Mouse (Mus musculus) liver, embryonic 14.5 days (tissue): Measurements from ENCODE around the gene Daxx. TPM values are rescaled to one million over a fixed set of nuclear protein-coding genes. Genes with fewer than 3 reads are reported as not detected.

Experiments used
- ATAC-seq: fragments of 200-750 bp; cut with Nextera tagmentation; 2 replicates; pipeline ENCODE4 v1.8.0; 2017; ENCODE audit warnings: moderate number of reproducible peaks, mild to moderate bottlenecking, moderate library complexity; ENCODE audit not compliant: insufficient read depth
- DNase-seq, 3 experiments: peaks; one replicate each; pipeline ENCODE4 v3.0.0-alpha.2; 2012 to 2013; ENCODE audit warnings: low read depth in 3 of 3, low spot score in 3 of 3
- H3K27ac ChIP-seq: fragments of 300-500 bp; sonication (generic); 2 replicates; pipeline ENCODE4 v1.5.1; 2014; ENCODE audit warnings: moderate library complexity, mild to moderate bottlenecking, control low read depth, inconsistent platforms
- H3K27me3 ChIP-seq: fragments of 300-500 bp; sonication (generic); 2 replicates; pipeline ENCODE4 v1.6.1; 2014; ENCODE audit warnings: mild to moderate bottlenecking, low read length, moderate library complexity; ENCODE audit not compliant: control insufficient read depth, insufficient read depth
- H3K36me3 ChIP-seq: fragments of 300-500 bp; sonication (generic); replicated peaks from 2 replicates; pipeline ENCODE4 v1.6.1; 2014; ENCODE audit warnings: low read depth; ENCODE audit not compliant: control insufficient read depth, insufficient read depth
- H3K4me1 ChIP-seq, 2 experiments: fragments of 200-500 bp in 1 of 2; fragments of 300-500 bp in 1 of 2; sonication (generic) in 1 of 2; replicated peaks; 2 replicates each; pipeline ENCODE4 v1.6.1; 2012 to 2014; ENCODE audit warnings: antibody characterized with exemption in 1 of 2, inconsistent platforms in 1 of 2, low read length in 1 of 2; ENCODE audit not compliant: control insufficient read depth in 2 of 2, insufficient read depth in 2 of 2
- H3K4me2 ChIP-seq: fragments of 300-500 bp; sonication (generic); 2 replicates; pipeline ENCODE4 v1.6.1; 2014; ENCODE audit warnings: low read depth, mild to moderate bottlenecking, control low read depth, moderate library complexity
- H3K4me3 ChIP-seq, 2 experiments: fragments of 200-500 bp in 1 of 2; fragments of 300-500 bp in 1 of 2; sonication (generic) in 1 of 2; 2 replicates each; pipeline ENCODE4 v1.5.1; 2012 to 2014; ENCODE audit warnings: low read depth in 2 of 2, low read length in 2 of 2, mild to moderate bottlenecking in 2 of 2, control low read depth in 1 of 2, inconsistent platforms in 1 of 2, moderate library complexity in 1 of 2; ENCODE audit not compliant: insufficient read depth in 1 of 2
- H3K9ac ChIP-seq: fragments of 300-500 bp; sonication (generic); replicated peaks from 2 replicates; pipeline ENCODE4 v1.6.1; 2014; ENCODE audit warnings: mild to moderate bottlenecking, control low read depth, moderate library complexity
- H3K9me3 ChIP-seq: fragments of 300-500 bp; sonication (generic); 2 replicates; pipeline ENCODE4 v1.6.1; 2016; ENCODE audit warnings: low read length, mixed read lengths; ENCODE audit not compliant: control insufficient read depth
- CTCF ChIP-seq: IDR thresholded peaks from 2 replicates; pipeline ENCODE4 v1.5.1; 2016; ENCODE audit warnings: antibody characterized with exemption, low read depth, control low read depth
- EP300 ChIP-seq: IDR thresholded peaks from 2 replicates; pipeline ENCODE4 v1.6.1; 2016; ENCODE audit warnings: antibody characterized with exemption, low read depth
- WGBS: fragments of 180-500 bp; shearing (Covaris S2); extraction: QIAGEN DNeasy Blood & Tissue Kit; methylation state at CpG from one replicate; pipeline ENCODE4 v1.1.7; 2014; ENCODE audit not compliant: insufficient replicate concordance; 5-methylcytosine and 5-hydroxymethylcytosine counted together
- polyA plus RNA-seq, 2 experiments: library from polyadenylated mRNA; depleted of rRNA in 1 of 2; stranded (reverse) in 1 of 2; unstranded in 1 of 2; fragments of >200 nt; fragmentation: Nextera tagmentation in 1 of 2; extraction: Ambion mirVana in 1 of 2; gene quantifications; 2 replicates each; pipeline versions ENCODE4 v1.2.1 to v1.2.3; 2012 to 2014

The Daxx gene
- polyA plus RNA-seq, 2 experiments: 14.7 to 15.3 TPM

GRCm38 (mm10) chr17:33930280-33931158 is 21.3 kb downstream of the Daxx start:
- TF ChIP-seq CTCF (no peak; the same call in 1 of the 2 replicates), EP300 (no peak)
- peak overlapping the region; percentile 83 for H3K27ac ChIP-seq
- peak overlapping the region; percentile 100 for H3K4me2 ChIP-seq
- H3K4me3 ChIP-seq: peak overlapping the region; percentile 74 to 88
- DNase-seq (peak in 1 of 3 experiments; percentile 71), ATAC-seq (peak; percentile 9; the same call in 1 of the 2 replicates)
- H3K9me3 ChIP-seq: no peaks in the 10 kb centered on the region
- 1% methylated on average over 45 of the region's 45 CpGs for WGBS
- H3K4me1 ChIP-seq: peaks cover 2 to 4% of the 10 kb centered on the region in 2 experiments; a peak in 2 of 4 replicates
- H3K9ac ChIP-seq: peak overlapping the region; percentile 79
- H3K36me3 ChIP-seq: peaks cover 2% of the 10 kb centered on the region; the same call in 1 of the 2 replicates
- H3K27me3 ChIP-seq: no peaks in the 10 kb centered on the region

DNA sequence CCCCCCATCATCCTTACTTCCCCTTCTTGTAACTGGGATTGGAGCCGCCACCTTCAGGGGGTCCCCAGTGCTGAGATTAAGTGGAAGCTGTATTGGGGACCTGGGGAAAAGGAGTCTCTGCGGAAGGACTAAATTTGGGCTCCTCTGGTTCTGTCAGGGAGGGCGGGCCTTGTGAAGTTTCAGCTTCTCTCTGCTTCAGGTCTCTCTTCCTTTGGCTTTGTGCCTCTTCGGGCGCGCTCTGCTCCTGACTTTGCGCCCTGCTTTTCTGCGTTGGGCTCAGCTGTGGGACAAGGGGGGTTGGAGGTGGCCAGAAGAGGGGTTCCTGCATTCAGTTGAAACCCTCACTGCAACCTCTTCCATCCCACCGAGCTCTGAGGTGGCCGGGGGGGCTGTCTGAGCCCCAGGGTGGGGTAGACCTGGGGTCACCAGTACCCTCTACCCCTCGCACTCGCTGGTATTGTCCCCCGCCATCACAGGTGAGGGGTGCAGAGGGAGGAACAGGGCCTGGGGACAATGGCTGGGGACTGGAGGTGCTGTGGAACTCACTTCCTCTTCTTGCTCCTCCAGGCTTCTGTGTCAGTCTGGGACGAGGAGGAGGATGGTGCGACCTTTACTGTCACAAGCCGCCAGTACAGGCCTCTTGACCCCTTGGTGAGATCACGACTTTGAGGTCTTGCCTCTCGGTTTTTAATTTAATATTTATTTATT is 22.1 kb downstream of the Daxx start:
- 46% methylated on average over 18 of the region's 18 CpGs for WGBS
- peaks cover 2 to 4% of the 10 kb centered on the region in 2 experiments; a peak in 2 of 4 replicates for H3K4me1 ChIP-seq
- H3K4me2 ChIP-seq: peak overlapping the region; percentile 100
- peak overlapping the region; percentile 74 to 88; a peak in 3 of 4 replicates for H3K4me3 ChIP-seq
- ATAC-seq: no peak
- TF ChIP-seq EP300 (no peak), CTCF (no peak)
- H3K9me3 ChIP-seq: no peaks in the 10 kb centered on the region
- H3K27ac ChIP-seq: no peak overlapping the region; the same call in 1 of the 2 replicates
- H3K36me3 ChIP-seq: peaks cover 2% of the 10 kb centered on the region; the same call in 1 of the 2 replicates
- no peak overlapping the region; the same call in none of the 2 replicates for H3K9ac ChIP-seq
- DNase-seq: no peak
- no peaks in the 10 kb centered on the region for H3K27me3 ChIP-seq

DNA sequence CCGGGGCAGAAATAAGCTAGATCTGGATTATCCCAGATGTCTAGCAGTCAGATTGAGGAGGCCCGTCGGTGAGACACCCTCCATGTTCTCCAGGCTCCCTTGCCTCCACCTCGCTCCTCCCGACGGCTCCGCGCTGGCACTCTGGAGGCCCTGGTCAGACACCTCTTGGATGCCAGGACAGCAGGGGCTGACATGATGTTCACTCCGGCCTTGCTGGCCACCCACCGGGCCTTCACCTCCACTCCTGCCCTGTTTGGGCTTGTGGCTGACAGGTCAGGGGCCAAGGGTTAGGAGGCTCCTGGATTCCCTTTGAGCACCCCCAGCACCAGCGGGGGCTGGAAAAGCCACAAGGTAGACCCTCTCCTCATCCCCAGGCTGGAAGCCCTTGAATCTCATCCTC is 22.7 kb downstream of the Daxx start:
- H3K4me2 ChIP-seq: no peak overlapping the region
- H3K27ac ChIP-seq: no peak overlapping the region
- TF ChIP-seq EP300: no peak
- no peak for TF ChIP-seq CTCF
- 89% methylated on average over 11 of the region's 11 CpGs for WGBS
- H3K9ac ChIP-seq: no peak overlapping the region
- no peaks in the 10 kb centered on the region for H3K27me3 ChIP-seq
- H3K9me3 ChIP-seq: no peaks in the 10 kb centered on the region
- H3K4me3 ChIP-seq: no peak overlapping the region
- no peak for ATAC-seq
- peaks cover 2 to 4% of the 10 kb centered on the region in 2 experiments; a peak in 2 of 4 replicates for H3K4me1 ChIP-seq
- H3K36me3 ChIP-seq: peaks cover 2% of the 10 kb centered on the region
- DNase-seq: no peak

DNA sequence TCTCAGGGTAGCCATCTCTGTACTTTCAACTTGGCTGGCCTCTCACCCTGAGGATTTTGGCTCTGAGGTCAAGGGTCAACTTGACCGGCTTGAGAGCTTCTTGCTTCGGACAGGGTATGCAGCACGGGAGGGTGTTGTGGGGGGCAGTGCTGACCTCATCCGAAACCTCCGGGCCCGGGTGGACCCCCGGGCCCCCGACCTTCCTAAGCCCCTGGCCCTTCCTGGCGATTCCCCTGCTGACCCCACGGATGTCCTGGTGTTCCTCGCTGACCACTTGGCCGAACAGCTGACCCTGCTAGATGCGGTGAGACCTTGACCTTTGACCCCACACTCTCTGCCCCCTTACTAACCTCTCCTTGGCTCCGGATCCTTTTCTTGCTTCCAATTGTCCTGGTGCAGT is 23.2 kb downstream of the Daxx start:
- 79% methylated on average over 14 of the region's 14 CpGs for WGBS
- Histone ChIP-seq H3K27me3 (no peaks in the 10 kb centered on the region), H3K4me1 (peaks cover 2 to 4% of the 10 kb centered on the region in 2 experiments; a peak in 2 of 4 replicates), H3K27ac (no peak overlapping the region), H3K9me3 (no peaks in the 10 kb centered on the region), H3K36me3 (peaks cover 2% of the 10 kb centered on the region), H3K4me2 (no peak overlapping the region), H3K9ac (no peak overlapping the region), H3K4me3 (no peak overlapping the region)
- DNase-seq: no peak
- ATAC-seq: no peak
- TF ChIP-seq CTCF: no peak
- no peak for TF ChIP-seq EP300
